Mouse (Mus musculus) stomach, postnatal 0 days (tissue): Measurements from ENCODE around the gene Agrn.

ENCODE experiments used
- CTCF ChIP-seq: IDR thresholded peaks from 2 replicates; pipeline ENCODE4 v1.5.1; 2016; ENCODE audit warnings: antibody characterized with exemption, low read depth, mild to moderate bottlenecking, moderate library complexity
- EP300 ChIP-seq: optimal IDR thresholded peaks from 2 replicates; pipeline ENCODE3; 2016; ENCODE audit warnings: antibody characterized with exemption

DNA sequence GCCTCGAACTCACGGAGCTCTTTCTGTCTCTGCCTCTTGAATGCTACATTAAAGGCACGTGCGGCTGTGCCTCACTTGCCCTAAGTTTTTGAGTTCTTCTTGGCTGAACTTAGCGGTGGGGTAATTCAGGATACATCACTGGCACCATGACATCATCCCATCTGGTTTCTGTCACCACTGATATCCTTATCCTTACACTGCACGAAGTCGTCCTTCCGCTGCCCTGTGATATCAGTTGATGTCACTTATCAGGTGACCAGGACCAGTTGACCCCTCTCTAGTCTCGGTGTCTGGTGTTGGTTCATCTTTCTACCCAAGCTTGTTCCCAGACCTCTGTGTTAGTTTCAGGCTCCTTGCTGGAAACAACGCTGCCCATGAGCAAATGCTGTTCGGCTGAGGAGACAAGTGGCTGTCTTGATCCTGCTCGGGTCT lies 5.2 kb upstream of the Agrn start:
- TF ChIP-seq CTCF (no peak), EP300 (no peak)
